Mouse (Mus musculus): ENCODE results near the gene Man1c1. TPM values are rescaled to one million over a fixed set of nuclear protein-coding genes. Genes with fewer than 3 reads are reported as not detected.

The Man1c1 gene
- polyA plus RNA-seq, 1 experiment from 2014 or later = 2.4 TPM

GRCm38 (mm10) chr4:134672326-134672725 is 31.8 kb downstream of the Man1c1 start:
- H3K9me3 ChIP-seq = no peaks in the 10 kb centered on the region
- H3K4me2 ChIP-seq = no peak overlapping the region
- WGBS = 81% methylated on average over 8 of the region's 8 CpGs
- no peak overlapping the region for H3K9ac ChIP-seq
- ATAC-seq (ENCODE audit: insufficient number of reproducible peaks, insufficient read depth, low FRiP score, low TSS enrichment, low read depth) = no peak
- no peak overlapping the region for H3K4me3 ChIP-seq
- H3K27ac ChIP-seq = no peak overlapping the region
- H3K27me3 ChIP-seq = no peaks in the 10 kb centered on the region
- H3K36me3 ChIP-seq = no peaks in the 10 kb centered on the region
- peaks cover 30% of the 10 kb centered on the region for H3K4me1 ChIP-seq

- 77% methylated on average over 16 of the region's 16 CpGs for WGBS
- Histone ChIP-seq H3K4me3 (no peak overlapping the region), H3K9ac (no peak overlapping the region), H3K27me3 (no peaks in the 10 kb centered on the region), H3K27ac (no peak overlapping the region), H3K4me2 (no peak overlapping the region), H3K4me1 (peaks cover 32% of the 10 kb centered on the region), H3K36me3 (no peaks in the 10 kb centered on the region), H3K9me3 (no peaks in the 10 kb centered on the region)
- no peak for ATAC-seq (ENCODE audit: insufficient number of reproducible peaks, insufficient read depth, low FRiP score, low TSS enrichment, low read depth)
Measured at GRCm38 (mm10) chr4:134671660-134672173, 32.4 kb downstream of the Man1c1 start.

DNA sequence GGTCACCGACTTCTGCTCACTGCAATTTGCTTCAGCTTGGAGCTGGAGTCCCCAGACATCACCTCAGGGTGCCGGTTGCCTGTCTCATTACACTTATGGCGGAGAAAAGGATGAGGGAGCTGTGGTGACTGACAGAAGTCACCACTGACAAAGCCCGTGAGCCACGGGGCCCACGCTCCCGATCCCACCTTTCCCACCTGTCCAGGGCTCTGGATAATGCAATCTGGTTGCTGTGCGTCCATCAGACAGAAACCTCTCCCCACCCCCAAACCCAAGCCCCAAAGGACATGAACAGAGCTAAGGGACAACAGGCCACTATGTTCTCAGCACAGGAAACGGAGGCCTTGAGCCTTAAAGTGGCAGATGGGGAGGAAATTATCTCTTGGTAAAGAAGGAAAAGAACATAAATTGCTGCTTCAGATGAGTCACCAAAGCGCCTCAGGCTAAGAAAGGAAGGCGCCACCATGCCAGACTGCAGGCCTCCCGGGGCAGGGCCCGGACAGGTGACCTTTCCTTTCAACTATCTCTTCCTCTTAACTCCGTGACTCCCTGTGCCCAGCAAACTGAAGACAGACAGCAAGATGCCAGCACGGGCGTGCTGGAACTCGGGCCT is 34.2 kb downstream of the Man1c1 start:
- no peak for ATAC-seq (ENCODE audit: insufficient number of reproducible peaks, insufficient read depth, low FRiP score, low TSS enrichment, low read depth)
- Histone ChIP-seq H3K36me3 (no peaks in the 10 kb centered on the region), H3K27ac (no peak overlapping the region), H3K9me3 (no peaks in the 10 kb centered on the region), H3K4me3 (no peak overlapping the region), H3K9ac (no peak overlapping the region), H3K4me1 (peaks cover 39% of the 10 kb centered on the region), H3K27me3 (no peaks in the 10 kb centered on the region), H3K4me2 (no peak overlapping the region)
- WGBS = 42% methylated on average over 17 of the region's 17 CpGs

DNA sequence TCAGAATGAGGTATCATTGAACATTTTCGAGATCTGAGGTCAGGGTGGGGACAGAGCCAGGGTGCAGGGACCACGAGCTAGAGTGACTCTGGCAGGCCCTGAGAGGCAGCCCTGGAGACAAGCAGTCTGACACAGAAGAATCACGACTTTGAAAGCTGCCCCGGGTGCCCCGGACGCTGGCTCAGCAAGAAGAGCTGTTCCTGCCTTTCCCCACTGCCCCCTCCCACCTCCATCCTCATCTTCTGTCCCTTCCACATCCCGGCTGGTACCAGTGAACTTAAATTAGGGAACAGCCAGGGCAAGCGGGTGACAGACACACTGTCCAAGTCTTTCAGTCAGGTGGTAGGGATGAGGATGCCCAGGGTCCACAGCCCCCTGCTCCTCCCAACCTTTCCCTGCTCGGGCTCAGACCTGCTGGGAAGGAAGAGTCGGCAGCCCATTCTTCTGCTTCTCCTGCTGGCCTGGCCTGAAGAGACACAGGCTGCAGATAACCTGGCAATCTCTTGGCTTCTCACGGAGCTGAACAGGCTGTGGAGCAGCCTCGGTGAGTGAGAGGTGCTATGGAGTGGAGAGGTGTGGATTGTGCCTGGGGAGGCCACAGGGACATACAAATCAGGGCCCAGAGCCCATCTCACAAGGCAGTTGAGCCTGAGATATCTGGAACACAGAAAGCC is 35.6 kb downstream of the Man1c1 start:
- 63% methylated on average over 12 of the region's 12 CpGs for WGBS
- no peak overlapping the region for H3K9ac ChIP-seq
- no peaks in the 10 kb centered on the region for H3K36me3 ChIP-seq
- H3K4me2 ChIP-seq = no peak overlapping the region
- ATAC-seq (ENCODE audit: insufficient number of reproducible peaks, insufficient read depth, low FRiP score, low TSS enrichment, low read depth) = no peak
- no peak overlapping the region for H3K27ac ChIP-seq
- no peaks in the 10 kb centered on the region for H3K9me3 ChIP-seq
- no peaks in the 10 kb centered on the region for H3K27me3 ChIP-seq
- H3K4me1 ChIP-seq = peaks cover 39% of the 10 kb centered on the region
- no peak overlapping the region for H3K4me3 ChIP-seq

- Histone ChIP-seq H3K9ac (no peak overlapping the region), H3K9me3 (no peaks in the 10 kb centered on the region), H3K27me3 (no peaks in the 10 kb centered on the region), H3K4me2 (peak overlapping the region; percentile 32), H3K4me3 (no peak overlapping the region), H3K36me3 (no peaks in the 10 kb centered on the region), H3K4me1 (peaks cover 30% of the 10 kb centered on the region), H3K27ac (no peak overlapping the region)
- WGBS = 47% methylated on average over 19 of the region's 19 CpGs
- no peak for ATAC-seq (ENCODE audit: insufficient number of reproducible peaks, insufficient read depth, low FRiP score, low TSS enrichment, low read depth)
Measured at GRCm38 (mm10) chr4:134666391-134666790, 37.7 kb downstream of the Man1c1 start.

DNA sequence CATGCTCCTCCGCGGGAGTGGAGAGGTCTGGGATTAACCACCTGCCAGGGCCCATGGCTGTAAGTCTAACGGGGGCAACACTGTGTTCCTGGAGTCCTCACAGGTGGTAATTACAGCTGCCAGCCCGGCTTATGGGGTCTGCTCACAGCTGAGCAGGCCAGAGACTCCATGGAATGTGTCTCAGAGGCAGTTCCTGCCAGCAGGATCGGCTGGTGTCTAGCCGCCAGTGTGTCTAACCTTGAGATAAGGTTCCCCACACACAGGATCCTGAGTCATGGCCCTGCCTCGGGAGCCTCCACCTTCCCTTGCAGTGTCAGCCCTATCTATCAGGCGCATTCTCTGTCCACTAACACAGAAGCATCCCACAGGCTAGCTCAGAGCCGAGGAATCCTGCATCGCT is 41.0 kb downstream of the Man1c1 start:
- Histone ChIP-seq H3K9ac (no peak overlapping the region), H3K27me3 (no peaks in the 10 kb centered on the region), H3K4me1 (peaks cover 29% of the 10 kb centered on the region), H3K27ac (no peak overlapping the region), H3K9me3 (no peaks in the 10 kb centered on the region), H3K4me3 (no peak overlapping the region), H3K4me2 (no peak overlapping the region), H3K36me3 (no peaks in the 10 kb centered on the region)
- WGBS = 59% methylated on average over 10 of the region's 10 CpGs
- no peak for ATAC-seq (ENCODE audit: insufficient number of reproducible peaks, insufficient read depth, low FRiP score, low TSS enrichment, low read depth)

- H3K27me3 ChIP-seq = no peaks in the 10 kb centered on the region
- WGBS = 69% methylated on average over 18 of the region's 18 CpGs
- no peak overlapping the region for H3K27ac ChIP-seq
- ATAC-seq (ENCODE audit: insufficient number of reproducible peaks, insufficient read depth, low FRiP score, low TSS enrichment, low read depth) = no peak
- H3K4me1 ChIP-seq = peaks cover 20% of the 10 kb centered on the region
- H3K4me3 ChIP-seq = no peak overlapping the region
- H3K9me3 ChIP-seq = no peaks in the 10 kb centered on the region
- H3K9ac ChIP-seq = no peak overlapping the region
- H3K36me3 ChIP-seq = no peaks in the 10 kb centered on the region
- peak overlapping the region; percentile 55; the same call in 1 of the 2 replicates for H3K4me2 ChIP-seq
Measured at GRCm38 (mm10) chr4:134660630-134661183, 43.4 kb downstream of the Man1c1 start.

DNA sequence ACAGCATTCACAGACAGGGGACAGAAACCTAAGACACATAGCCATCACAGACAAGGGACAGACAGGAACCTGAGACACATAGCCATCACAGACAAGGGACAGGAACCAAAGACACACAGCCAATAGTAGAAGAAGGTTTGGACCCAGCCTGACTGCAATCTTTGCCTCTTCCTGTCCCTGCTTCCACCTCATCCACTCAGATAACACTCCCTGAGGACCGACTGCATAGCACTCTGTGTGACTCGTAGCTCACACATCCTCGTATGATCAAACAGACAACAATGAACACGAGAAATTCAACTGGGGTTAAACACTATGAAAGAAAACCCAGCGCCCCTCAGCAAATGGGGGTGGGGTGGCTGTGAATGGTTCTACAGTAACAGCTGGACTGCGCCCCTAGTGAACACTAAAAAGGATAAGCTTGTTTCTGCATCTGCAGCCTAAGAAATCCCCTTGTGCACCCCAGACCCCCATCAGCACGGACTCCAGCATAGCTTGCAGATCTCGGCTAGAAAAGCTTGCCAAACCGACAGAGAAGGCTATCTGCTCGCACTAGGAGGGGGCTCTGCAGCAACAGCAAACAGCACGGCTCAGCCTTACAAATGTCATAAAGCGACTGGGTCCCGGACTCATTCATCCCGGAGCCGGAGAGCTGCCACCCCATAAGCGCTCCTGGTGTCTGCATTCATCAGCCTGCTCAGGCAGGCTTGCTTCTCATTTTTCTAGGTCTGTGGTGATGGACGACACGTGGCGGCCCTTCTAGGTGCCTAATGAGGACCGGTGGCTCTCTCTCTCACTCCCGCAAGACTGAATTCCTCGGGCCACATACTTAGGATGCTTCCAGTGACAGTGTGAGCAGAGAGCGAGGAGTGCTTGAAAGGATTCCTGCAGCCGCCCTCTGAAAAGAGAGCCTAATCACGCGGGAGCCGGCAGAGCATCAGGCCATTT is 44.5 kb downstream of the Man1c1 start:
- Histone ChIP-seq H3K9ac (peak overlapping the region; percentile 51), H3K4me1 (peaks cover 26% of the 10 kb centered on the region), H3K27me3 (no peaks in the 10 kb centered on the region), H3K9me3 (no peaks in the 10 kb centered on the region), H3K27ac (no peak overlapping the region), H3K36me3 (no peaks in the 10 kb centered on the region), H3K4me2 (peak overlapping the region; percentile 55), H3K4me3 (peak overlapping the region; percentile 27)
- 13% methylated on average over 27 of the region's 27 CpGs for WGBS
- no peak for ATAC-seq (ENCODE audit: insufficient number of reproducible peaks, insufficient read depth, low FRiP score, low TSS enrichment, low read depth)

DNA sequence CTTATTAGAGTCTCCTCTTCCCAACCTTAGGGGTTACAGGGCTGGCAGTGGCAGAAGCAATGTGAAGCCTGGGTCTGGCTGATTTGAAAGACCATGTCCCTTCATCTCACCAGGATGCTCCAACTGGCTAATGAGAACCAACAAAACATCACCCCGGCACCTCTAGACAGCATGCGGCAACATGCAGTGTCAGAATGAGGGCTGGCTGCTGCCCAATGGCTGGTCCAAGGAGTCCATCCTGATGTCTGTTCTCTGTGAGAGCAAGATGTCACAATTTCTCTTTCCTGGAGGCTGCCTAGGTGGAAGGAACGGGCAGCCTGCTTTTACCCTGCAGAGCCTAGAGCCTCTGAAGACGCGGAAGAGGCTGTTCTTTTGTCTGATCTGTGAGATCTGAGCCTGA is 46.6 kb downstream of the Man1c1 start:
- no peak overlapping the region for H3K4me2 ChIP-seq
- no peak overlapping the region for H3K4me3 ChIP-seq
- WGBS = 68% methylated on average over 5 of the region's 5 CpGs
- H3K4me1 ChIP-seq = peaks cover 23% of the 10 kb centered on the region
- H3K27me3 ChIP-seq = no peaks in the 10 kb centered on the region; the same call in 1 of the 2 replicates
- H3K9ac ChIP-seq = no peak overlapping the region
- H3K36me3 ChIP-seq = no peaks in the 10 kb centered on the region
- H3K27ac ChIP-seq = no peak overlapping the region
- no peak for ATAC-seq (ENCODE audit: insufficient number of reproducible peaks, insufficient read depth, low FRiP score, low TSS enrichment, low read depth)
- no peaks in the 10 kb centered on the region for H3K9me3 ChIP-seq

GRCm38 (mm10) chr4:134654391-134654790 is 49.7 kb downstream of the Man1c1 start:
- H3K36me3 ChIP-seq = no peaks in the 10 kb centered on the region
- ATAC-seq (ENCODE audit: insufficient number of reproducible peaks, insufficient read depth, low FRiP score, low TSS enrichment, low read depth) = no peak
- 85% methylated on average over 6 of the region's 6 CpGs for WGBS
- no peak overlapping the region for H3K27ac ChIP-seq
- H3K4me2 ChIP-seq = no peak overlapping the region
- peaks cover 10% of the 10 kb centered on the region for H3K4me1 ChIP-seq
- H3K27me3 ChIP-seq = no peaks in the 10 kb centered on the region; the same call in 1 of the 2 replicates
- H3K9me3 ChIP-seq = no peaks in the 10 kb centered on the region
- no peak overlapping the region for H3K9ac ChIP-seq
- no peak overlapping the region for H3K4me3 ChIP-seq

DNA sequence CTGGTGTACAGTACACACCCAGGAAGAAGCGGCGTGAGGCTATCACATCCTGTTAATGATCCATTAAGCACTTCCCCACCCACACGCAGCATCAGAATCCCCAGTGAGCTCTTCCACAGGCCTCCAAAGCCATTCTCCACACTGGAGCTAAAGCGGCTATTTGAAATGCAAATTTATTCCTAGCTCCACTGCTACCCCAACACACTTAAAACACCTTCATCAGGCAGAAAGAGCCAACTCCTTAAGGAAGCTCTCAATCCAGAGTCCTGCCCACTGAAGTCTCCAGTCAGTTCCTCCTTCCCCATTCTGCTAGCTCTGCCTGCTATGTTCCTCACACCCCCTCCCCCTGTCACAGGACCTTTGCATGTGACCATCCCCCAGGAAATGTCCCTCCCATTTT is 51.4 kb downstream of the Man1c1 start:
- Histone ChIP-seq H3K9me3 (no peaks in the 10 kb centered on the region), H3K36me3 (no peaks in the 10 kb centered on the region), H3K27me3 (no peaks in the 10 kb centered on the region; the same call in 1 of the 2 replicates), H3K9ac (no peak overlapping the region), H3K4me2 (no peak overlapping the region), H3K4me3 (no peak overlapping the region), H3K27ac (no peak overlapping the region), H3K4me1 (0 out of 2 replicates have a peak, but pooled peaks cover 6% of the 10 kb centered on the region)
- 89% methylated on average over 4 of the region's 4 CpGs for WGBS
- ATAC-seq (ENCODE audit: insufficient number of reproducible peaks, insufficient read depth, low FRiP score, low TSS enrichment, low read depth) = no peak

Measured in embryonic facial prominence, embryonic 13.5 days (tissue).